Mouse (Mus musculus) small intestine, adult 2 months (tissue): ENCODE measurements around the gene Mon1b.

ENCODE experiments used
- CTCF ChIP-seq: fragments of 200-500 bp; IDR thresholded peaks from 2 replicates; pipeline ENCODE4 v1.5.1; 2012; ENCODE audit warnings: low read depth, mild to moderate bottlenecking, control low read depth, inconsistent platforms, low read length, moderate library complexity, mixed read lengths; ENCODE audit not compliant: insufficient replicate concordance, insufficient read length; ENCODE audit errors: extremely low read depth
- POLR2A ChIP-seq: fragments of 200-500 bp; IDR thresholded peaks from 2 replicates; pipeline ENCODE4 v1.6.1; 2012; ENCODE audit warnings: low read depth, mild to moderate bottlenecking, control low read depth, inconsistent platforms, low read length, moderate library complexity

DNA sequence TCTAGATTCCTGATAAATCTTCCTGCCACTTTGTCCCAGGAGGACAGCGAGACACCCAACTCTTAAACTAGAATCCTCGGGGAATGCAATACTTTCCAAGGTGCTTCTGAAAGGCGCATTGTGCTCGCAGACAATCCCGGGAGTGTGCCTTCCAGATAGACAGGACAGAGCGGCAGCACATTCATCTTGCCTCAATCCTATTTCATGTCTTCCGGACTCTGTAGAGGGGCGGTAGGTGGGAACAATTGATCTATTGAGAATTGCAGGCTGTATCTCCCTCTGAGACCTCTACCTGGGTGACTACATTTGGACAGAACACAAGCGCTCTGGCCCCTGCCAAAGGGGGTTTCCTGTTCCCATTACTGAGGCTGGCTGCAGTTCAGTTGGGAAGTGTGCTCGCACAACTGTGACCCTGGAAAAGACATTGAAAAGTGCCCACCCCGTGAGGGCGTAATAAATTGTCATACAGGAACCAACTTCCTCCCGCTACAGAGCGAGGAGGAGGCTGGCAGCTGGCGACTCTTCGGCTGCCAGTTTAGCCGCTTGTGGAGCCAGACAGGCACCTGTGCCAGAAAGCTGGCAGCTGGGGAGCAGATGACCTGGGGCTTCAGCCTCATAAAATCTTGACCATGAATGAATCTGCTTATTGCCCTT lies 52.6 kb downstream of the Mon1b start:
- no peak for TF ChIP-seq CTCF
- TF ChIP-seq POLR2A, result no peak
